ENCODE assay signal across 12 mouse cellular contexts in the genomic region with DNA sequence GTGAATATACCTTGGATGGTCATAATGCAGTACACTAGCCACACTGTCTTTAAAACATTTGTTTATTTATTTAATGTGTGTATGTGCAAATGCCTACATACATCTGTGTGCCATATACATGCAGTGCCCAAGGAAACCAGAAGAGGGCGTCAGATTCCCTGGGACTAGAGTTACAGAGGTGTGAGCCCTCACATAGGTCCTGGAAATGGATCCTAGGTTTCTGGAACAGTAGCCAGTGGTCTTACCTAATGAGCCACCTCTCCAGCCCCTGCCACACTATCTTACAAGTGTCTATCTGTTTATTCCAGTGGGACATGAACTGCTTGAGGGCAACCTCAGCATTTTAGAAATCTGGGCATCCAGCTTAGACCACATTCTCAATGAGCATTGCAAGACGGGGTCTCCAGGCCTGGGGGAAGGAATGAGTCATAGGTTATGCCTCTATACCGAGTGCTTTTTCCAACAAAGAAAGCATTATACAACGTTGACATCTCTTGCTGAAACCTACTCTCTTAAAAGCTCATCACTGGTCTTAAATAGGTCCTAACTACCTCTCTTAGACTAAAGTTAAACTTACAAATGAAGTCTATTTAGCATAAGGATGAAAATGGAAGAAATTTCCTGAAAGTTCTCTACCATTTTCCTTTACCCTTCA.
DNase-seq lines count a peak whose midpoint lies in the region; ATAC-seq and TF ChIP-seq lines count a peak whose summit lies in the region.
"Had no signal": no experiment of that assay in that cellular context is flagged by ENCODE, and none has a peak within 500 bp of the region (broad histone marks: within the 10 kb centered on the region; RNA-seq: fewer than 3 reads in every experiment).

No protein-coding gene starts in this region.

- no peaks in the 10 kb centered on the region for H3K27me3 ChIP-seq in heart, postnatal 0 days (ENCODE audit: control insufficient read depth, insufficient read depth, low read length)
- 0 out of 2 replicates have a peak, but pooled peaks cover 2% of the 10 kb centered on the region for H3K27me3 ChIP-seq in liver, embryonic 13.5 days
- H3K27me3 ChIP-seq in cerebellum, adult 2 months (ENCODE audit: control insufficient read depth, insufficient read depth, low read length), result no peaks in the 10 kb centered on the region
- H3K27me3 ChIP-seq: hindbrain, embryonic 15.5 days; neural tube, embryonic 15.5 days had no signal

- no peaks in the 10 kb centered on the region for H3K9me3 ChIP-seq in heart, postnatal 0 days (replicated peaks; ENCODE audit: control insufficient read depth, low read length)
- no peaks in the 10 kb centered on the region for H3K9me3 ChIP-seq in ES-E14 (ENCODE audit: control insufficient read depth, insufficient read depth, low read depth, low read length)
- no peaks in the 10 kb centered on the region for H3K9me3 ChIP-seq in liver, embryonic 13.5 days (replicated peaks)
- H3K9me3 ChIP-seq: hindbrain, embryonic 15.5 days; neural tube, embryonic 15.5 days had no signal

- no peak for ATAC-seq in heart, postnatal 0 days (ENCODE audit: insufficient read depth, low read depth)
- no peak for ATAC-seq in liver, embryonic 13.5 days (ENCODE audit: low read depth)
- ATAC-seq: forebrain, embryonic 14.5 days had no signal

- no peaks in the 10 kb centered on the region for H3K36me3 ChIP-seq in heart, postnatal 0 days (replicated peaks; ENCODE audit: control insufficient read depth, insufficient read depth, low read length)
- H3K36me3 ChIP-seq in ES-E14 (ENCODE audit: control insufficient read depth, insufficient read depth, low read length, poor library complexity, severe bottlenecking), result no peaks in the 10 kb centered on the region
- no peaks in the 10 kb centered on the region for H3K36me3 ChIP-seq in liver, embryonic 13.5 days
- H3K36me3 ChIP-seq: hindbrain, embryonic 15.5 days; neural tube, embryonic 15.5 days had no signal

- no peak for TF ChIP-seq EP300 in heart, postnatal 0 days (IDR thresholded peaks at IDR 0.05; ENCODE audit: low read depth)

- no peak for DNase-seq in heart, postnatal 0 days (ENCODE audit: low spot score)
- no peak for DNase-seq in heart, postnatal 14 days
- DNase-seq in A20 (ENCODE audit: low read depth, low spot score), result peak; percentile 38
- peak; percentile 47 for DNase-seq in ES-E14 (ENCODE audit: low read depth, low spot score)
- DNase-seq in liver, embryonic 13.5 days, result no peak
- DNase-seq in cerebellum, postnatal 36 days, result no peak
- DNase-seq in cerebellum, adult 2 months, result no peak
- DNase-seq: cerebellum, postnatal 25 days; kidney, postnatal 14 days had no signal

- in situ Hi-C loops in ES-E14 (cut with MboI; ENCODE audit: low sequenced_read_pairs in 2 of 2, unreplicated experiment in 2 of 2), result no loop called here

- WGBS in heart, postnatal 0 days, result 56% methylated on average over 4 of the region's 4 CpGs
- WGBS in liver, embryonic 13.5 days (ENCODE audit: insufficient replicate concordance), result 65% methylated on average over 4 of the region's 4 CpGs
- 80% methylated on average over 4 of the region's 4 CpGs for WGBS in cerebellum, adult 2 months

- peak; percentile 4; the same call in 1 of the 2 replicates for TF ChIP-seq CTCF in heart, postnatal 0 days (IDR thresholded peaks at IDR 0.05; ENCODE audit: low read depth)
- TF ChIP-seq CTCF in cerebellum, adult 2 months (IDR thresholded peaks at IDR 0.05; ENCODE audit: borderline replicate concordance, insufficient read depth, low read depth, low read length), result no peak

- no peaks in the 10 kb centered on the region for H3K4me1 ChIP-seq in heart, postnatal 0 days (ENCODE audit: control insufficient read depth, insufficient read depth)
- no peaks in the 10 kb centered on the region for H3K4me1 ChIP-seq in ES-E14 (ENCODE audit: control insufficient read depth in 2 of 2, insufficient read depth in 2 of 2, low read length in 2 of 2, poor library complexity in 1 of 2)
- peaks cover 59% of the 10 kb centered on the region for H3K4me1 ChIP-seq in liver, embryonic 13.5 days (replicated peaks)
- H3K4me1 ChIP-seq in cerebellum, adult 2 months (ENCODE audit: control insufficient read depth, insufficient read depth, low read length), result peaks cover 2% of the 10 kb centered on the region; the same call in 1 of the 2 replicates
- H3K4me1 ChIP-seq: neural tube, embryonic 15.5 days had no signal

- no peak overlapping the region for H3K4me2 ChIP-seq in heart, postnatal 0 days (ENCODE audit: low read depth, low read length)
- no peak overlapping the region for H3K4me2 ChIP-seq in liver, embryonic 13.5 days
- H3K4me2 ChIP-seq: hindbrain, embryonic 15.5 days; neural tube, embryonic 15.5 days had no signal

- no peak overlapping the region for H3K27ac ChIP-seq in heart, postnatal 0 days (ENCODE audit: low read depth)
- H3K27ac ChIP-seq in ES-E14 (ENCODE audit: insufficient read depth, low read depth, low read length, poor library complexity, severe bottlenecking), result no peak overlapping the region
- peak overlapping the region; percentile 58 for H3K27ac ChIP-seq in liver, embryonic 13.5 days
- no peak overlapping the region for H3K27ac ChIP-seq in cerebellum, adult 2 months (ENCODE audit: insufficient read depth, low read length)
- H3K27ac ChIP-seq: hindbrain, embryonic 15.5 days; neural tube, embryonic 15.5 days had no signal

- H3K4me3 ChIP-seq in heart, postnatal 0 days (ENCODE audit: low read depth, low read length), result no peak overlapping the region
- H3K4me3 ChIP-seq in ES-E14 (ENCODE audit: insufficient read depth in 1 of 2, low read depth in 1 of 2, low read length in 2 of 2, poor library complexity in 1 of 2, severe bottlenecking in 1 of 2), result no peak overlapping the region
- no peak overlapping the region for H3K4me3 ChIP-seq in liver, embryonic 13.5 days (replicated peaks)
- no peak overlapping the region for H3K4me3 ChIP-seq in cerebellum, adult 2 months (replicated peaks; ENCODE audit: insufficient read depth, low read depth, low read length)
- H3K4me3 ChIP-seq: hindbrain, embryonic 15.5 days; neural tube, embryonic 15.5 days had no signal

- no peak for TF ChIP-seq POLR2A in cerebellum, adult 2 months (IDR thresholded peaks at IDR 0.05; ENCODE audit: borderline replicate concordance, insufficient read depth, low read length)

- intact Hi-C loops in heart, postnatal 14 days (cut with DNase I), result no loop called here

- H3K9ac ChIP-seq in heart, postnatal 0 days (replicated peaks; ENCODE audit: low read depth, low read length), result no peak overlapping the region
- no peak overlapping the region for H3K9ac ChIP-seq in ES-E14 (ENCODE audit: insufficient read depth, low read depth, low read length, poor library complexity, severe bottlenecking)
- H3K9ac ChIP-seq in liver, embryonic 13.5 days, result no peak overlapping the region
- H3K9ac ChIP-seq: hindbrain, embryonic 15.5 days; neural tube, embryonic 15.5 days had no signal

TF ChIP-seq in ES-E14, 5 proteins besides CTCF, POLR2A, EP300 and RAD21:
- no peak for TF ChIP-seq CHD2 (IDR thresholded peaks at IDR 0.05; ENCODE audit: low read depth, low read length)
- peak; percentile 67; the same call in 1 of the 2 replicates for TF ChIP-seq ZC3H11A (IDR thresholded peaks at IDR 0.05; ENCODE audit: borderline replicate concordance, low read depth, low read length)

Comparison
In these comparisons a context has a peak if more than half of its experiments do, and no peak if none do; other contexts are left out.
1. DNase-seq: peak in A20 (single experiment) and ES-E14 (single experiment); none in heart, postnatal 0 days (single experiment), heart, postnatal 14 days (0 of 2), liver, embryonic 13.5 days (single experiment), cerebellum, postnatal 36 days (0 of 2) and cerebellum, adult 2 months (0 of 2).